Mouse (Mus musculus) limb, embryonic 13.5 days (tissue): ENCODE results near the gene Dnaaf1. TPM values are rescaled to one million over a fixed set of nuclear protein-coding genes. Genes with fewer than 3 reads are reported as not detected.

Experiments
- ATAC-seq: fragments of 200-750 bp; cut with Nextera tagmentation; 2 replicates; pipeline ENCODE4 v1.8.0; 2017; ENCODE audit warnings: low read depth, moderate number of reproducible peaks, moderate TSS enrichment; ENCODE audit not compliant: low FRiP score
- H3K27ac ChIP-seq: fragments of 300-500 bp; sonication (generic); 2 replicates; pipeline ENCODE4 v1.5.1; 2015; ENCODE audit warnings: inconsistent platforms, mild to moderate bottlenecking, moderate library complexity
- H3K27me3 ChIP-seq: fragments of 300-500 bp; sonication (generic); 2 replicates; pipeline ENCODE4 v1.6.1; 2015; ENCODE audit warnings: mild to moderate bottlenecking, inconsistent platforms
- H3K36me3 ChIP-seq: fragments of 300-500 bp; sonication (generic); 2 replicates; pipeline ENCODE4 v1.6.1; 2015; ENCODE audit warnings: inconsistent platforms, mild to moderate bottlenecking, moderate library complexity
- H3K4me1 ChIP-seq: fragments of 300-500 bp; sonication (generic); 2 replicates; pipeline ENCODE4 v1.6.1; 2015; ENCODE audit warnings: inconsistent platforms
- H3K4me2 ChIP-seq: fragments of 300-500 bp; sonication (generic); replicated peaks from 2 replicates; pipeline ENCODE4 v1.6.1; 2015; ENCODE audit warnings: inconsistent platforms, mild to moderate bottlenecking, moderate library complexity
- H3K4me3 ChIP-seq: fragments of 300-500 bp; sonication (generic); 2 replicates; pipeline ENCODE4 v1.5.1; 2015; ENCODE audit warnings: moderate library complexity, mild to moderate bottlenecking, inconsistent platforms
- H3K9ac ChIP-seq: fragments of 300-500 bp; sonication (generic); 2 replicates; pipeline ENCODE4 v1.6.1; 2015; ENCODE audit warnings: mild to moderate bottlenecking, inconsistent platforms
- H3K9me3 ChIP-seq: fragments of 300-500 bp; sonication (generic); 2 replicates; pipeline ENCODE4 v1.6.1; 2016; ENCODE audit warnings: inconsistent platforms
- WGBS: fragments of 180-500 bp; shearing (Covaris S2); methylation state at CpG from one replicate; pipeline ENCODE4 v1.1.7; 2015; 5-methylcytosine and 5-hydroxymethylcytosine counted together
- polyA plus RNA-seq: library from polyadenylated mRNA; unstranded; fragments of >200 nt; fragmentation: Nextera tagmentation; extraction: Ambion mirVana; gene quantifications from 2 replicates; pipeline ENCODE4 v1.2.1, GENCODE M21; 2015

The Dnaaf1 gene
- polyA plus RNA-seq, 1 experiment from 2014 or later = 0.11 TPM

- Histone ChIP-seq H3K9ac (peak overlapping the region; percentile 85), H3K4me2 (peak overlapping the region; percentile 83), H3K9me3 (no peaks in the 10 kb centered on the region), H3K4me1 (peaks cover 56% of the 10 kb centered on the region), H3K4me3 (peak overlapping the region; percentile 75), H3K27me3 (no peaks in the 10 kb centered on the region), H3K36me3 (peaks cover 10% of the 10 kb centered on the region), H3K27ac (no peak overlapping the region)
- ATAC-seq = no peak
- WGBS = 80% methylated on average over 9 of the region's 9 CpGs
Measured at GRCm38 (mm10) chr8:119557132-119557531, 17.9 kb upstream of the Dnaaf1 start.

- Histone ChIP-seq H3K27ac (peak overlapping the region; percentile 85), H3K9ac (peak overlapping the region; percentile 85), H3K9me3 (no peaks in the 10 kb centered on the region), H3K4me1 (peaks cover 52% of the 10 kb centered on the region), H3K4me2 (peak overlapping the region; percentile 83), H3K4me3 (peak overlapping the region; percentile 75), H3K27me3 (no peaks in the 10 kb centered on the region), H3K36me3 (peaks cover 18% of the 10 kb centered on the region)
- WGBS = under 1% methylated on average over 53 of the region's 55 CpGs
- ATAC-seq = peak; percentile 92
Measured at GRCm38 (mm10) chr8:119557821-119558602, 17.0 kb upstream of the Dnaaf1 start.

GRCm38 (mm10) chr8:119558603-119559401 is 16.2 kb upstream of the Dnaaf1 start, which contains the start of gene Mbtps1:
TSS of gene Mbtps1 (minus strand) at chr8:119558735.
- Histone ChIP-seq H3K36me3 (peaks cover 26% of the 10 kb centered on the region), H3K27ac (peak within 1 kb of the TSS; percentile 85), H3K27me3 (no peaks in the 10 kb centered on the region), H3K9me3 (no peaks in the 10 kb centered on the region), H3K4me3 (peak within 1 kb of the TSS; percentile 75), H3K4me1 (peaks cover 49% of the 10 kb centered on the region), H3K4me2 (peak within 1 kb of the TSS; percentile 83), H3K9ac (peak within 1 kb of the TSS; percentile 85)
- 7% methylated on average over 58 of the region's 63 CpGs for WGBS
- peak; percentile 97 for ATAC-seq

GRCm38 (mm10) chr8:119559402-119559720 is 15.7 kb upstream of the Dnaaf1 start:
- H3K4me3 ChIP-seq = peak overlapping the region; percentile 75; the same call in 1 of the 2 replicates
- 81% methylated on average over 6 of the region's 6 CpGs for WGBS
- peaks cover 44% of the 10 kb centered on the region for H3K4me1 ChIP-seq
- no peak for ATAC-seq
- H3K4me2 ChIP-seq = peak overlapping the region; percentile 67
- H3K9me3 ChIP-seq = no peaks in the 10 kb centered on the region
- H3K27me3 ChIP-seq = no peaks in the 10 kb centered on the region
- H3K36me3 ChIP-seq = peaks cover 31% of the 10 kb centered on the region
- no peak overlapping the region for H3K27ac ChIP-seq
- peak overlapping the region; percentile 55 for H3K9ac ChIP-seq

- 92% methylated on average over 14 of the region's 14 CpGs for WGBS
- Histone ChIP-seq H3K27me3 (no peaks in the 10 kb centered on the region), H3K4me2 (no peak overlapping the region), H3K9me3 (no peaks in the 10 kb centered on the region), H3K27ac (no peak overlapping the region), H3K4me1 (peaks cover 13% of the 10 kb centered on the region), H3K9ac (no peak overlapping the region), H3K4me3 (no peak overlapping the region), H3K36me3 (peaks cover 54% of the 10 kb centered on the region)
- no peak for ATAC-seq
Measured at GRCm38 (mm10) chr8:119563849-119564251, 11.2 kb upstream of the Dnaaf1 start.

GRCm38 (mm10) chr8:119566367-119566766 is 8.7 kb upstream of the Dnaaf1 start:
- ATAC-seq = no peak
- WGBS = 82% methylated on average over 11 of the region's 11 CpGs
- H3K4me3 ChIP-seq = no peak overlapping the region
- no peak overlapping the region for H3K4me2 ChIP-seq
- H3K27me3 ChIP-seq = no peaks in the 10 kb centered on the region
- H3K4me1 ChIP-seq = no peaks in the 10 kb centered on the region
- H3K27ac ChIP-seq = no peak overlapping the region
- H3K36me3 ChIP-seq = peaks cover 54% of the 10 kb centered on the region
- no peaks in the 10 kb centered on the region for H3K9me3 ChIP-seq
- no peak overlapping the region; the same call in 1 of the 2 replicates for H3K9ac ChIP-seq

GRCm38 (mm10) chr8:119568251-119568650 is 6.8 kb upstream of the Dnaaf1 start:
- Histone ChIP-seq H3K36me3 (peaks cover 38% of the 10 kb centered on the region), H3K9ac (no peak overlapping the region), H3K27me3 (peaks cover 6% of the 10 kb centered on the region), H3K4me2 (no peak overlapping the region), H3K27ac (no peak overlapping the region), H3K4me3 (no peak overlapping the region), H3K9me3 (no peaks in the 10 kb centered on the region), H3K4me1 (no peaks in the 10 kb centered on the region)
- no peak for ATAC-seq
- WGBS = 82% methylated on average over 9 of the region's 9 CpGs

GRCm38 (mm10) chr8:119568951-119569350 is 6.1 kb upstream of the Dnaaf1 start:
- peaks cover 31% of the 10 kb centered on the region for H3K36me3 ChIP-seq
- no peak overlapping the region for H3K9ac ChIP-seq
- no peak overlapping the region for H3K27ac ChIP-seq
- peaks cover 13% of the 10 kb centered on the region for H3K27me3 ChIP-seq
- 58% methylated on average over 7 of the region's 7 CpGs for WGBS
- no peaks in the 10 kb centered on the region for H3K9me3 ChIP-seq
- H3K4me3 ChIP-seq = no peak overlapping the region
- peaks cover 3% of the 10 kb centered on the region for H3K4me1 ChIP-seq
- no peak for ATAC-seq
- no peak overlapping the region for H3K4me2 ChIP-seq

- H3K4me1 ChIP-seq = peaks cover 8% of the 10 kb centered on the region
- no peak overlapping the region for H3K4me3 ChIP-seq
- 37% methylated on average over 4 of the region's 4 CpGs for WGBS
- H3K27me3 ChIP-seq = peaks cover 19% of the 10 kb centered on the region
- peaks cover 23% of the 10 kb centered on the region for H3K36me3 ChIP-seq
- H3K4me2 ChIP-seq = no peak overlapping the region
- H3K9ac ChIP-seq = no peak overlapping the region
- no peak for ATAC-seq
- H3K9me3 ChIP-seq = no peaks in the 10 kb centered on the region
- no peak overlapping the region for H3K27ac ChIP-seq
Measured at GRCm38 (mm10) chr8:119569881-119570280, 5.2 kb upstream of the Dnaaf1 start.

- H3K36me3 ChIP-seq = peaks cover 11% of the 10 kb centered on the region
- no peak for ATAC-seq
- H3K4me2 ChIP-seq = no peak overlapping the region
- H3K4me1 ChIP-seq = peaks cover 8% of the 10 kb centered on the region
- no peak overlapping the region for H3K27ac ChIP-seq
- H3K27me3 ChIP-seq = peaks cover 26% of the 10 kb centered on the region
- H3K9ac ChIP-seq = no peak overlapping the region
- H3K9me3 ChIP-seq = no peaks in the 10 kb centered on the region
- H3K4me3 ChIP-seq = no peak overlapping the region
- 76% methylated on average over 6 of the region's 6 CpGs for WGBS
Measured at GRCm38 (mm10) chr8:119571135-119571534, 3.9 kb upstream of the Dnaaf1 start.

- H3K4me1 ChIP-seq = peaks cover 8% of the 10 kb centered on the region
- H3K27me3 ChIP-seq = peaks cover 38% of the 10 kb centered on the region
- no peak overlapping the region for H3K4me2 ChIP-seq
- no peak overlapping the region for H3K9ac ChIP-seq
- no peak overlapping the region for H3K27ac ChIP-seq
- no peak for ATAC-seq
- no peak overlapping the region for H3K4me3 ChIP-seq
- H3K9me3 ChIP-seq = no peaks in the 10 kb centered on the region
- 0 out of 2 replicates have a peak, but pooled peaks cover 5% of the 10 kb centered on the region for H3K36me3 ChIP-seq
- WGBS = 88% methylated on average over 4 of the region's 4 CpGs
Measured at GRCm38 (mm10) chr8:119572411-119572810, 2.6 kb upstream of the Dnaaf1 start.

- H3K27ac ChIP-seq = no peak overlapping the region
- no peaks in the 10 kb centered on the region for H3K36me3 ChIP-seq
Measured at GRCm38 (mm10) chr8:119575366-119575726, 311 bp downstream of the Dnaaf1 start.

More at GRCm38 (mm10) chr8:119575366-119575726, 311 bp downstream of the Dnaaf1 start:
- peak overlapping the region; percentile 62 for H3K4me3 ChIP-seq
- H3K4me1 ChIP-seq = peaks cover 8% of the 10 kb centered on the region
- H3K4me2 ChIP-seq = peak overlapping the region; percentile 97
- peaks cover 59% of the 10 kb centered on the region for H3K27me3 ChIP-seq
- H3K9me3 ChIP-seq = no peaks in the 10 kb centered on the region
- peak overlapping the region; percentile 76 for H3K9ac ChIP-seq
- WGBS = 3% methylated on average over 16 of the region's 16 CpGs
- ATAC-seq = 0 out of 2 replicates have a peak, but pooled peaks have one; percentile 26
